Mouse (Mus musculus): Measurements from ENCODE around the gene Hoxc6. TPM values are rescaled to one million over a fixed set of nuclear protein-coding genes. Genes with fewer than 3 reads are reported as not detected.

Gene Hoxc6
- polyA plus RNA-seq, 1 experiment from 2014 or later, result 0.36 TPM

- Histone ChIP-seq H3K9ac (ENCODE audit: low read length) (no peak overlapping the region), H3K4me2 (ENCODE audit: low read depth, low read length) (no peak overlapping the region), H3K9me3 (ENCODE audit: control insufficient read depth, low read length) (no peaks in the 10 kb centered on the region), H3K4me3 (ENCODE audit: low read length) (no peak overlapping the region), H3K27me3 (ENCODE audit: control insufficient read depth, insufficient read depth, low read depth, low read length) (peaks cover 95% of the 10 kb centered on the region), H3K36me3 (ENCODE audit: control insufficient read depth, insufficient read depth, low read length) (no peaks in the 10 kb centered on the region), H3K27ac (ENCODE audit: low read length) (no peak overlapping the region), H3K4me1 (replicated peaks; ENCODE audit: control insufficient read depth, insufficient read depth, low read length) (no peaks in the 10 kb centered on the region)
- WGBS, result under 1% methylated on average over 13 of the region's 13 CpGs
- ATAC-seq (ENCODE audit: low read depth), result no peak
Measured at GRCm38 (mm10) chr15:102959663-102960191, 38.3 kb upstream of the Hoxc6 start.

DNA sequence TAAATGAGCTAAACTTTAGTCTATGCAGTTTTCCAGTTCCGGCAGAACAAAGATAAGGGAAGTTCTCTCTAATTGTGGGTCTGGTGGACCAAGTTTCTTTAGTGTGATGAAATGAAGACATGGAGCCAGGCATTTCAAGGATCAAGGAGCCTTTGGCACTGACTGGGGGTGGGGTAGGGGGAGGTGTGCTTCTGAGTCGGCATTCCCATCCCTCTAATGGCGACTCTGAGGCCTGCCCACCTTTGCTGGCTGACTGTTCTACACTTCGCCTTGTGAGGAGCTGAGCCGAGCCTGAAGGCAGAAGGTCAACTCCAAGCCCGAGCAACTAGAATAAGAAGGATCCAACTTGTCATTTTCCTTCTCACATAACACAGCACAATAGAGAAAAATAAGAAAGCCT is 36.3 kb upstream of the Hoxc6 start:
- H3K27me3 ChIP-seq (ENCODE audit: control insufficient read depth, insufficient read depth, low read depth, low read length), result peaks cover 95% of the 10 kb centered on the region
- no peak overlapping the region for H3K4me2 ChIP-seq (ENCODE audit: low read depth, low read length)
- H3K9me3 ChIP-seq (ENCODE audit: control insufficient read depth, low read length), result no peaks in the 10 kb centered on the region
- no peaks in the 10 kb centered on the region for H3K36me3 ChIP-seq (ENCODE audit: control insufficient read depth, insufficient read depth, low read length)
- H3K9ac ChIP-seq (ENCODE audit: low read length), result no peak overlapping the region
- 3% methylated on average over 6 of the region's 6 CpGs for WGBS
- H3K4me1 ChIP-seq (replicated peaks; ENCODE audit: control insufficient read depth, insufficient read depth, low read length), result peaks cover 4% of the 10 kb centered on the region; the same call in 1 of the 2 replicates
- ATAC-seq (ENCODE audit: low read depth), result no peak
- H3K4me3 ChIP-seq (ENCODE audit: low read length), result no peak overlapping the region
- no peak overlapping the region for H3K27ac ChIP-seq (ENCODE audit: low read length)

DNA sequence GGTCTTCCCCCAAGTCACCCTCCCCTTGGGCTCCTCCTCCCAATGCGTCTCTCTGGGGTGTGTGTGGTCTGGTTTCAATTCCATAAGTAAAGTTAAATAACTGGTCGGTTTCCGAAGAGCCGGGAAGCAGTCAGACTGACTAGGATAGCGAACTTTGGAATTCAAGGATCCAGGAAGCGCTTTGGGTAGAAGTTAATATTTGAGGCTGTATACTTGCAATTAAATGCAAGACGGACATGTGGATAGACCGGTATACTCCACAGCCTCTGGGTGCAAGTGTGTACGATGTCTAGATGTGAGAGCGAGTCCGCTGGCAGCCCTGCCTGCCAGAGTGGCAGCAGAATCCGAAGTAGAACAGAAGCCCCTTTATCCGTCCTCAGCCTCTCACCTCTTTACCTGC is 35.6 kb upstream of the Hoxc6 start:
- Histone ChIP-seq H3K27me3 (ENCODE audit: control insufficient read depth, insufficient read depth, low read depth, low read length) (peaks cover 95% of the 10 kb centered on the region), H3K36me3 (ENCODE audit: control insufficient read depth, insufficient read depth, low read length) (no peaks in the 10 kb centered on the region), H3K4me2 (ENCODE audit: low read depth, low read length) (no peak overlapping the region), H3K9ac (ENCODE audit: low read length) (no peak overlapping the region), H3K4me3 (ENCODE audit: low read length) (no peak overlapping the region), H3K9me3 (ENCODE audit: control insufficient read depth, low read length) (no peaks in the 10 kb centered on the region), H3K27ac (ENCODE audit: low read length) (no peak overlapping the region), H3K4me1 (replicated peaks; ENCODE audit: control insufficient read depth, insufficient read depth, low read length) (peaks cover 4% of the 10 kb centered on the region; the same call in 1 of the 2 replicates)
- WGBS, result 2% methylated on average over 13 of the region's 13 CpGs
- no peak for ATAC-seq (ENCODE audit: low read depth)

- peaks cover 94% of the 10 kb centered on the region for H3K27me3 ChIP-seq (ENCODE audit: control insufficient read depth, insufficient read depth, low read depth, low read length)
- H3K9ac ChIP-seq (ENCODE audit: low read length), result no peak overlapping the region
- H3K4me2 ChIP-seq (ENCODE audit: low read depth, low read length), result no peak overlapping the region
- H3K4me1 ChIP-seq (replicated peaks; ENCODE audit: control insufficient read depth, insufficient read depth, low read length), result peaks cover 4% of the 10 kb centered on the region; the same call in 1 of the 2 replicates
- WGBS, result 2% methylated on average over 8 of the region's 8 CpGs
- no peak overlapping the region for H3K4me3 ChIP-seq (ENCODE audit: low read length)
- ATAC-seq (ENCODE audit: low read depth), result no peak
- no peaks in the 10 kb centered on the region for H3K36me3 ChIP-seq (ENCODE audit: control insufficient read depth, insufficient read depth, low read length)
- H3K9me3 ChIP-seq (ENCODE audit: control insufficient read depth, low read length), result no peaks in the 10 kb centered on the region
- no peak overlapping the region for H3K27ac ChIP-seq (ENCODE audit: low read length)
Measured at GRCm38 (mm10) chr15:102963259-102963658, 34.8 kb upstream of the Hoxc6 start.

DNA sequence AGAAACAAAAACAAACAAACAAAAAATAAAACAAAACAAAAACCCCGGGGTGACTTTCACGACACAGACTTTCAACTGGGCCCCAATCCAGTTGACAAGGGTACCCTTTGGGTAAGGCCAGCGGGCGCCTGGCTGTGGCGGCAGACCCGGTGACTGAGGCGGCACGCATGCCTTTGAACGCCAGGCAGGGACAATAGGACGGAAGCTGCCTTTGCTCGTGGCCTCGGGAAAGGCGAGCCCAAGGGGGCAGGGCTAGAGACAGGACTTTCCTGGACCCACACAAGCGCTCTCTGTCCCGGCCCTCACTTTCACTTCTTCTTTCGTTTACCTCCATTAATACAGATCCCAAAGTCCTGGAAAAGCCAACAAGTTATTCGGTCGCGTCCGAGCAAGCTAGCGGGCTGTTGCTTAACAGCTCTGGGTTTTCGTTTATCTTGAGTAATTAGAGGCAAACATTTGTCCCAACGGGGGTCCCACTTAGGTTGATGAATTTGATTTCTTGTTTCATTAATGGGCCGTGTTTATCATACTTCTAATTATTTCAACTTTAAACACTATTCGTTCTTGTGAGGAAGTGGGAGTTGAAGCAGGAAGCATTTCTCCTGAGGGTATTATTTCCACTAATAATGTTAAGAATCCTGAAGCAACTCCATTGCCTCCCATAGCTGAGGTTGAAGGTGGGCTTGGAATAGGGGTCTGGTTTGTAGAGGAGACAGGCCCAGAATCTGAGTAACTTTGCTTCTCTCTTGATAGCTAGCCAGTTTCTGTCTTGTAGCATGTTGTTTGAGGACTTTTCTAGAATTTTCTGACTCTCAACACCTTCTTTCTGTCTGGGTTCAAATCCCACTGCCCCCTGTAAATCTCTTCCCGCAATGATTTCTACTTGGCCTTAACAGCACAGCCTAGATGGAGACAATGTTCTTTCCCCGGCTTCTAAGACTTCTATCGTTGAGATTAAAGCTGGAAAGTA is 34.1 kb upstream of the Hoxc6 start:
- WGBS, result 2% methylated on average over 28 of the region's 28 CpGs
- Histone ChIP-seq H3K36me3 (ENCODE audit: control insufficient read depth, insufficient read depth, low read length) (no peaks in the 10 kb centered on the region), H3K27ac (ENCODE audit: low read length) (no peak overlapping the region), H3K4me2 (ENCODE audit: low read depth, low read length) (no peak overlapping the region), H3K9me3 (ENCODE audit: control insufficient read depth, low read length) (no peaks in the 10 kb centered on the region), H3K4me3 (ENCODE audit: low read length) (no peak overlapping the region), H3K27me3 (ENCODE audit: control insufficient read depth, insufficient read depth, low read depth, low read length) (peaks cover 95% of the 10 kb centered on the region), H3K4me1 (replicated peaks; ENCODE audit: control insufficient read depth, insufficient read depth, low read length) (peaks cover 4% of the 10 kb centered on the region; the same call in 1 of the 2 replicates), H3K9ac (ENCODE audit: low read length) (no peak overlapping the region)
- peak; percentile 45; the same call in 1 of the 2 replicates for ATAC-seq (ENCODE audit: low read depth)

DNA sequence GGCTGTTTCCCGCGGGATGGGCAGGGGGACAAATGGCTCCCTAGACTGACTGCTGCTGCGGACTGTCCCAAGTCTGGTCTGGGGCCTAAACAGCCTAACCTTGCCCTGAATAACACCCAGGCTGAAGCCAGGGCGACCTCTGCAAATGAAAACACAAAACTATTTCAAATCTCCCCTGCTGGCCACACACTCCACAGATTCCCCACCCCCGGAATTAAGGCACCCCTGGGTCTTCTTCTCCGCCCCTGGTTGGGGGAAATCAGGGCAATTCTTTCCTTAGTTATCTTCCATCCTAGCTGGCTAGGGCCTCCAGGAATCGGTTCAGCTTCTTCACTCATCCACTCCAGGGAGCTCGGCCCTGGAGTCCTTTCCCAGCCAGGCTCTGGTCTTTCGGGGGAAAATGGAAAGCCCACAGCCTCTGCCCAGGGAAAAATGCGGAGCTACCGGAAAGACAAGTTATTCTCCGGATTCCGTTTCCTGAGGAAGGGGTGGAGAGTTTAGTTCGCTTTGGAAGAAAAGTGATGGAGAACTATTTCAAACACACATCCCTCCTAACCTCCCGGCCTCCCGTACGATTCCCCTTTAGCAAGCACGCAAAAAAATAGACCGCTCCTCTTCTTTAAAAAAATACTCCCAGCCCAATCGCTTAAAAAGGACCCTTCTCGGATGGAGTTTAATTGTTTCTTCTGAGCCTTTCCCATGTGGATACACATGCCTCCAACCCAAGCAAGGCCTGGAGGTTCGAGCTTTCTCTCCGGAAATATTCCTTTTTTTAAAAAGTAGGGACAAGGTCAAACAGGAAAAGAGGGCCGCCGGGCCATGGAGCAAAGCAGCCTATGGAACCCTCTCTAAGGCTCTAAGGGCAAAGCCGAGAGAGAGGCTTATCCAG is 32.8 kb upstream of the Hoxc6 start:
- H3K36me3 ChIP-seq (ENCODE audit: control insufficient read depth, insufficient read depth, low read length), result no peaks in the 10 kb centered on the region
- H3K9me3 ChIP-seq (ENCODE audit: control insufficient read depth, low read length), result no peaks in the 10 kb centered on the region
- H3K9ac ChIP-seq (ENCODE audit: low read length), result no peak overlapping the region
- no peak overlapping the region for H3K4me2 ChIP-seq (ENCODE audit: low read depth, low read length)
- no peak overlapping the region for H3K27ac ChIP-seq (ENCODE audit: low read length)
- ATAC-seq (ENCODE audit: low read depth), result no peak
- H3K4me3 ChIP-seq (ENCODE audit: low read length), result no peak overlapping the region
- peaks cover 96% of the 10 kb centered on the region for H3K27me3 ChIP-seq (ENCODE audit: control insufficient read depth, insufficient read depth, low read depth, low read length)
- peaks cover 4% of the 10 kb centered on the region; the same call in 1 of the 2 replicates for H3K4me1 ChIP-seq (replicated peaks; ENCODE audit: control insufficient read depth, insufficient read depth, low read length)
- 4% methylated on average over 26 of the region's 26 CpGs for WGBS

DNA sequence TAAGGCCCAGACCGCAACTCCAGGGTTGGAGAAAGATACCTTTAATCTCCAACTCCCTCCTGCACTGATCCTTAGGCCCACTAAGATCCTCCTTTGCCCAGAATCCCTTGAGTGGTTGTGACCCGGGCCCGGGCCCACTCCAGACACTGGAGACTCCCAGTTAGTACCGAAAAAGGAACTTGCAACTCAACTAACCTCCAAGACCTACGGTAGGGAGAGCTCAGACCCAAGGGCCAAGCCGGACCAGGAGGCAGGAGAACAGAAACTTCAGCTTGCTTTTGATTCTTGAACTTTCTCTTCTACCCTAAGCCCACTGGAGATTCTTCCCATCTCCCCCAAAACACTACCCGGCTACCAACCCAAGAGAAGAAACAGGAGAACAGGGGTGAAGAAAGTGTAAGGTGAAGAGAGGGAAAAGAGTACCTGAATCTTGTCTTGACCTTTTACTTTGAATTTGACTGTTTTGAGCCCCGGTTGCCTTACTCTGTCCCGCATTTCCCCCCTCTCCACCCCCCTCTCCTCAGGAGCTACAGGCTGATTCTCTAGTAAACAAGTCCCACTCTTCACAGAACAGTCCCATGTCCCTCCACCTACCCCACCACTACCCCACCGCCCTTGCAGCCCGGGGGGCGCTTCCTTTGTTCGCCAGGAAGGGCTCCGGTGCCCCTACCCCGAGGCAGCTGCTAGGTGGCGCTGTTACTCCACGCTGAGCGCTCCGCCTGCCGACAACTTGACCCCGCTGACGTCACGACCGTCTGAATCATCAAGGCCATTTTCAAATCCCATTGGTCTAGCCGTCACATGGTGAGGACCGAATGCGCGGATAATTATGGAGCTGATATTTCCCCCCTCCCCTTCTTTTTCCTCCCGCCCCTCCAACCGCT is 31.9 kb upstream of the Hoxc6 start:
- Histone ChIP-seq H3K27me3 (ENCODE audit: control insufficient read depth, insufficient read depth, low read depth, low read length) (peaks cover 96% of the 10 kb centered on the region), H3K4me2 (ENCODE audit: low read depth, low read length) (0 out of 2 replicates have a peak overlapping the region, but pooled peaks have one; percentile 1), H3K27ac (ENCODE audit: low read length) (no peak overlapping the region), H3K36me3 (ENCODE audit: control insufficient read depth, insufficient read depth, low read length) (no peaks in the 10 kb centered on the region), H3K9me3 (ENCODE audit: control insufficient read depth, low read length) (no peaks in the 10 kb centered on the region), H3K4me3 (ENCODE audit: low read length) (peak overlapping the region; percentile 9; the same call in 1 of the 2 replicates), H3K9ac (ENCODE audit: low read length) (no peak overlapping the region), H3K4me1 (replicated peaks; ENCODE audit: control insufficient read depth, insufficient read depth, low read length) (peaks cover 4% of the 10 kb centered on the region; the same call in 1 of the 2 replicates)
- WGBS, result 3% methylated on average over 29 of the region's 30 CpGs
- ATAC-seq (ENCODE audit: low read depth), result peak; percentile 47; the same call in 1 of the 2 replicates

DNA sequence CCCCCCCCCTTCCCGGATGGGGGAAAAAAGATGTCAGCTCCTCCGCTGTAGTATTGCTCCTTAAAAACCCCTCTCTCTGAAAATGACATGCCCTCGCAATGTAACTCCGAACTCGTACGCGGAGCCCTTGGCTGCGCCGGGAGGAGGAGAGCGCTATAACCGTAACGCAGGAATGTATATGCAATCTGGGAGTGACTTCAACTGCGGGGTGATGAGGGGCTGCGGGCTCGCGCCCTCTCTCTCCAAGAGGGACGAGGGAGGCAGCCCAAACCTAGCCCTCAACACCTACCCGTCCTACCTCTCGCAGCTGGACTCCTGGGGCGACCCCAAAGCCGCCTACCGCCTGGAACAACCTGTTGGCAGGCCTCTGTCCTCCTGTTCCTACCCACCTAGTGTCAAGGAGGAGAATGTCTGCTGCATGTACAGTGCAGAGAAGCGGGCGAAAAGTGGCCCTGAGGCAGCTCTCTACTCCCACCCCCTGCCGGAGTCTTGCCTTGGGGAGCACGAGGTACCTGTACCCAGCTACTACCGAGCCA is 31.2 kb upstream of the Hoxc6 start, which contains the start of gene Hoxc10:
Gene Hoxc10, plus strand, starts transcription at position 21 of the 536 bp plus-strand sequence.
- Histone ChIP-seq H3K4me2 (ENCODE audit: low read depth, low read length) (0 out of 2 replicates have a peak within 1 kb of the TSS, but pooled peaks have one; percentile 1), H3K4me3 (ENCODE audit: low read length) (peak within 1 kb of the TSS; percentile 9; the same call in 1 of the 2 replicates), H3K27me3 (ENCODE audit: control insufficient read depth, insufficient read depth, low read depth, low read length) (peaks cover 96% of the 10 kb centered on the region), H3K36me3 (ENCODE audit: control insufficient read depth, insufficient read depth, low read length) (no peaks in the 10 kb centered on the region), H3K27ac (ENCODE audit: low read length) (no peak within 1 kb of the TSS), H3K9ac (ENCODE audit: low read length) (no peak within 1 kb of the TSS), H3K9me3 (ENCODE audit: control insufficient read depth, low read length) (no peaks in the 10 kb centered on the region), H3K4me1 (replicated peaks; ENCODE audit: control insufficient read depth, insufficient read depth, low read length) (peaks cover 4% of the 10 kb centered on the region; the same call in 1 of the 2 replicates)
- ATAC-seq (ENCODE audit: low read depth), result 0 out of 2 replicates have a peak, but pooled peaks have one; percentile 28
- WGBS, result 1% methylated on average over 27 of the region's 27 CpGs
